ENCODE assay signal across 8 mouse cellular contexts in genomic region chr5:71658115-71658497, GRCm38 (mm10). TPM values are rescaled to one million over a fixed set of nuclear protein-coding genes. Genes with fewer than 3 reads are reported as not detected.
DNase-seq lines count a peak whose midpoint lies in the region; ATAC-seq and TF ChIP-seq lines count a peak whose summit lies in the region.

Gene Gabra4 (minus strand): TSS chr5:71658308.

- no peak within 1 kb of the TSS for H3K27ac ChIP-seq in intestine, embryonic 16.5 days (ENCODE audit: low read length)
- H3K27ac ChIP-seq in limb, embryonic 11.5 days (replicated peaks; ENCODE audit: low read depth, low read length), result no peak within 1 kb of the TSS
- H3K27ac ChIP-seq in neural tube, embryonic 14.5 days (ENCODE audit: low read depth, low read length), result no peak within 1 kb of the TSS
- H3K27ac ChIP-seq in thymus, adult 2 months (ENCODE audit: control insufficient read depth, insufficient read depth, low read length), result no peak within 1 kb of the TSS

- peak; percentile 75 for ATAC-seq in intestine, embryonic 16.5 days
- ATAC-seq in limb, embryonic 11.5 days (ENCODE audit: insufficient number of reproducible peaks, low FRiP score, low TSS enrichment, low read depth), result peak; percentile 70
- ATAC-seq in neural tube, embryonic 14.5 days (ENCODE audit: low read depth), result peak; percentile 56

- peaks cover 16% of the 10 kb centered on the region for H3K27me3 ChIP-seq in intestine, embryonic 16.5 days (replicated peaks; ENCODE audit: control insufficient read depth, insufficient read depth, low read length)
- peaks cover 12% of the 10 kb centered on the region for H3K27me3 ChIP-seq in limb, embryonic 11.5 days (ENCODE audit: control insufficient read depth, insufficient read depth, low read length)
- peaks cover 5% of the 10 kb centered on the region for H3K27me3 ChIP-seq in neural tube, embryonic 14.5 days (ENCODE audit: control insufficient read depth, insufficient read depth, low read length)
- H3K27me3 ChIP-seq in thymus, adult 2 months (ENCODE audit: control insufficient read depth, insufficient read depth, low read length), result peaks cover 3% of the 10 kb centered on the region; the same call in 1 of the 2 replicates

- no peaks in the 10 kb centered on the region for H3K9me3 ChIP-seq in intestine, embryonic 16.5 days (ENCODE audit: control insufficient read depth, low read length)
- no peaks in the 10 kb centered on the region for H3K9me3 ChIP-seq in limb, embryonic 11.5 days (ENCODE audit: control insufficient read depth, low read length)
- no peaks in the 10 kb centered on the region for H3K9me3 ChIP-seq in neural tube, embryonic 14.5 days (ENCODE audit: control insufficient read depth, low read length)

- DNase-seq in embryo, embryonic 10 days (ENCODE audit: low spot score), result peak; percentile 20
- no peak for DNase-seq in embryo, embryonic 9.5 days (ENCODE audit: extremely low spot score)
- peak; percentile 4 for DNase-seq in urinary bladder, postnatal 25 days (ENCODE audit: low spot score)
- no peak for DNase-seq in urinary bladder, adult 18-20 months (ENCODE audit: low spot score in 2 of 2)
- DNase-seq in limb, embryonic 11.5 days (ENCODE audit: low spot score), result no peak
- DNase-seq in thymus, adult 2 months, result no peak

- no peak for TF ChIP-seq POLR2A in thymus, adult 2 months (IDR thresholded peaks at IDR 0.05; ENCODE audit: control insufficient read depth, extremely low read depth, insufficient read depth, low read length, poor library complexity)

- no peak for TF ChIP-seq CTCF in thymus, adult 2 months (IDR thresholded peaks at IDR 0.05; ENCODE audit: borderline replicate concordance, control insufficient read depth, extremely low read depth, insufficient read depth, low read length, poor library complexity)

- no peaks in the 10 kb centered on the region for H3K36me3 ChIP-seq in intestine, embryonic 16.5 days (ENCODE audit: control insufficient read depth, insufficient read depth, low read length)
- H3K36me3 ChIP-seq in limb, embryonic 11.5 days (ENCODE audit: control insufficient read depth, insufficient read depth, low read length), result no peaks in the 10 kb centered on the region
- no peaks in the 10 kb centered on the region for H3K36me3 ChIP-seq in neural tube, embryonic 14.5 days (ENCODE audit: control insufficient read depth, insufficient read depth, low read length)
- H3K36me3 ChIP-seq in thymus, adult 2 months (ENCODE audit: control insufficient read depth, insufficient read depth, low read length), result no peaks in the 10 kb centered on the region

- peak within 1 kb of the TSS; percentile 98 for H3K4me2 ChIP-seq in intestine, embryonic 16.5 days (ENCODE audit: low read depth, low read length)
- peak within 1 kb of the TSS; percentile 87 for H3K4me2 ChIP-seq in limb, embryonic 11.5 days (ENCODE audit: low read depth, severe bottlenecking)
- H3K4me2 ChIP-seq in neural tube, embryonic 14.5 days (ENCODE audit: low read depth, low read length), result peak within 1 kb of the TSS; percentile 96

- peak within 1 kb of the TSS; percentile 15 for H3K9ac ChIP-seq in intestine, embryonic 16.5 days (ENCODE audit: low read depth, low read length)
- H3K9ac ChIP-seq in limb, embryonic 11.5 days (ENCODE audit: low read length), result peak within 1 kb of the TSS; percentile 22; the same call in 1 of the 2 replicates
- H3K9ac ChIP-seq in neural tube, embryonic 14.5 days (replicated peaks; ENCODE audit: low read depth, low read length), result peak within 1 kb of the TSS; percentile 47

- H3K4me3 ChIP-seq in intestine, embryonic 16.5 days (ENCODE audit: low read length), result peak within 1 kb of the TSS; percentile 57
- H3K4me3 ChIP-seq in limb, embryonic 11.5 days (ENCODE audit: low read depth, low read length), result peak within 1 kb of the TSS; percentile 45
- H3K4me3 ChIP-seq in neural tube, embryonic 14.5 days (ENCODE audit: low read depth, low read length), result peak within 1 kb of the TSS; percentile 59
- H3K4me3 ChIP-seq in thymus, adult 2 months (ENCODE audit: control insufficient read depth, insufficient read depth, low read length), result no peak within 1 kb of the TSS

- 0 out of 2 replicates have a peak, but pooled peaks cover 12% of the 10 kb centered on the region for H3K4me1 ChIP-seq in intestine, embryonic 16.5 days (ENCODE audit: control insufficient read depth, insufficient read depth, low read length)
- 0 out of 2 replicates have a peak, but pooled peaks cover 3% of the 10 kb centered on the region for H3K4me1 ChIP-seq in limb, embryonic 11.5 days (ENCODE audit: control insufficient read depth, insufficient read depth, low read length)
- H3K4me1 ChIP-seq in neural tube, embryonic 14.5 days (ENCODE audit: control insufficient read depth, insufficient read depth, low read length), result no peaks in the 10 kb centered on the region
- H3K4me1 ChIP-seq in thymus, adult 2 months (replicated peaks; ENCODE audit: control insufficient read depth, insufficient read depth, low read length), result no peaks in the 10 kb centered on the region

- 0% methylated on average over 15 of the region's 15 CpGs for WGBS in intestine, embryonic 16.5 days
- whole genome bisulfite sequencing in limb, embryonic 11.5 days, result 2% methylated on average over 15 of the region's 15 CpGs
- WGBS in neural tube, embryonic 14.5 days, result 2% methylated on average over 15 of the region's 15 CpGs
- 3% methylated on average over 15 of the region's 15 CpGs for WGBS in thymus, adult 2 months

RNA-seq across cellular contexts. Expression of gene Gabra4, which starts in this region (rescaled TPM):
- 2.5 and 3.2 TPM in 2 replicates for polyA plus RNA-seq in intestine, embryonic 16.5 days (2015; fragmentation: Nextera tagmentation; extraction: Ambion mirVana)
- polyA plus RNA-seq in limb, embryonic 11.5 days (2014; fragmentation: Nextera tagmentation; extraction: Ambion mirVana), result 1.8 and 2.7 TPM in 2 replicates
- 12.5 and 20.5 TPM in 2 replicates for polyA plus RNA-seq in neural tube, embryonic 14.5 days (2014; fragmentation: Nextera tagmentation; extraction: Ambion mirVana)
- not detected in 2 replicates for polyA plus RNA-seq in thymus, adult 2 months (2012; rRNA removed)

Comparison
In these comparisons a context has a peak if more than half of its experiments do, and no peak if none do; other contexts are left out.
1. DNase-seq: peak in embryo, embryonic 10 days (single experiment) and urinary bladder, postnatal 25 days (single experiment); none in embryo, embryonic 9.5 days (single experiment), urinary bladder, adult 18-20 months (0 of 2), limb, embryonic 11.5 days (single experiment) and thymus, adult 2 months (single experiment).
2. Peak in every context shown above with its lines, with median percentiles within 50 percentile points of each other: ATAC-seq, H3K4me2 ChIP-seq and H3K9ac ChIP-seq.